Mouse (Mus musculus): Measurements from ENCODE around the gene Apex2. TPM values are rescaled to one million over a fixed set of nuclear protein-coding genes. Genes with fewer than 3 reads are reported as not detected.
A peak's percentile ranks its signal among the peaks of the same experiment; 100 is the strongest.

Apex2 gene
- polyA plus RNA-seq, 1 experiment from 2014 or later: 26.0 TPM

GRCm38 (mm10) chrX:150477854-150478780 is 111.6 kb downstream of the Apex2 start:
- H3K4me3 ChIP-seq: peak overlapping the region; percentile 54
- H3K27me3 ChIP-seq: no peaks in the 10 kb centered on the region
- peak overlapping the region; percentile 94 for H3K27ac ChIP-seq (replicated peaks)
- H3K4me2 ChIP-seq (replicated peaks): peak overlapping the region; percentile 19; the same call in 1 of the 2 replicates
- peak overlapping the region; percentile 60 for H3K9ac ChIP-seq (replicated peaks)
- ATAC-seq (replicated peaks): peak; percentile 97
- peaks cover 5% of the 10 kb centered on the region; the same call in 1 of the 2 replicates for H3K4me1 ChIP-seq
- H3K9me3 ChIP-seq: no peaks in the 10 kb centered on the region
- WGBS: 1% methylated on average over 34 of the region's 34 CpGs
- H3K36me3 ChIP-seq: no peaks in the 10 kb centered on the region

- no peak for ATAC-seq (replicated peaks)
- Histone ChIP-seq H3K9ac (replicated peaks) (no peak overlapping the region), H3K9me3 (no peaks in the 10 kb centered on the region), H3K4me3 (no peak overlapping the region), H3K27me3 (no peaks in the 10 kb centered on the region), H3K27ac (replicated peaks) (no peak overlapping the region), H3K36me3 (no peaks in the 10 kb centered on the region), H3K4me2 (replicated peaks) (no peak overlapping the region), H3K4me1 (no peaks in the 10 kb centered on the region)
- 90% methylated on average over 1 of the region's 1 CpGs for WGBS
Measured at GRCm38 (mm10) chrX:150471416-150471815, 118.3 kb downstream of the Apex2 start.

Small RNA genes within 50 kb of the gene (microRNA-seq; reads per million reads assigned to microRNA genes)
- not detected for gene Mir3620

Other genes with a start within 250 kb of the Apex2 start
- 51.0 and 54.1 TPM in 2 replicates for gene Tmem29, start 130.7 kb downstream of the Apex2 start, polyA plus RNA-seq (2015; fragmentation: Nextera tagmentation; extraction: Ambion mirVana)
- gene Alas2, start 42.5 kb downstream of the Apex2 start, polyA plus RNA-seq (2015; fragmentation: Nextera tagmentation; extraction: Ambion mirVana): 34.8 and 37.8 TPM in 2 replicates
- 3.9 and 4.1 TPM in 2 replicates for gene Pfkfb1, start 1.6 kb downstream of the Apex2 start, polyA plus RNA-seq (2015; fragmentation: Nextera tagmentation; extraction: Ambion mirVana)
- gene Tro, start 67.7 kb upstream of the Apex2 start, polyA plus RNA-seq (2015; fragmentation: Nextera tagmentation; extraction: Ambion mirVana): 59.5 and 59.6 TPM in 2 replicates
- 289 and 297 TPM in 2 replicates for gene Maged2, start 224.5 kb upstream of the Apex2 start, polyA plus RNA-seq (2015; fragmentation: Nextera tagmentation; extraction: Ambion mirVana)

Data from forebrain, embryonic 15.5 days (tissue).